Mouse (Mus musculus) CH12.LX (cell line): Measurements from ENCODE around the gene Dpysl5. TPM values are rescaled to one million over a fixed set of nuclear protein-coding genes. Genes with fewer than 3 reads are reported as not detected.

Source experiments
- DNase-seq: peaks from one replicate; pipeline ENCODE4 v3.0.0-alpha.2; 2013; ENCODE audit errors: extremely low read depth
- H3K27ac ChIP-seq: 2 replicates; pipeline ENCODE4 v1.5.1; 2012; ENCODE audit warnings: low read depth, mild to moderate bottlenecking, control low read depth, moderate library complexity; ENCODE audit not compliant: insufficient read depth
- H3K27me3 ChIP-seq: replicated peaks from 2 replicates; pipeline ENCODE3; 2012; ENCODE audit warnings: inconsistent platforms
- H3K36me3 ChIP-seq, 2 experiments: replicated peaks in 1 of 2; 2 replicates each; pipeline versions ENCODE3 to v1.6.1; 2012; ENCODE audit warnings: inconsistent platforms in 1 of 2, low read length in 1 of 2, mild to moderate bottlenecking in 1 of 2, mixed read lengths in 1 of 2, moderate library complexity in 1 of 2; ENCODE audit not compliant: control insufficient read depth in 1 of 2, insufficient read depth in 1 of 2
- H3K4me1 ChIP-seq, 2 experiments: 2 replicates each; pipeline ENCODE4 v1.6.1; 2012; ENCODE audit warnings: inconsistent platforms in 1 of 2, moderate library complexity in 1 of 2; ENCODE audit not compliant: insufficient read depth in 2 of 2, control insufficient read depth in 1 of 2
- H3K4me2 ChIP-seq: 2 replicates; pipeline ENCODE4 v1.6.1; 2012; ENCODE audit warnings: low read depth, mild to moderate bottlenecking, control low read depth; ENCODE audit not compliant: poor library complexity, insufficient read depth, severe bottlenecking
- H3K4me3 ChIP-seq, 3 experiments: fragments of 150-350 bp in 1 of 3; sonication (generic) in 1 of 3; replicated peaks in 1 of 3; 2 replicates each; pipeline versions ENCODE3 to v1.5.1; 2011 to 2012; ENCODE audit warnings: low read depth in 2 of 3, low read length in 2 of 3, mild to moderate bottlenecking in 2 of 3, moderate library complexity in 2 of 3, control low read depth in 1 of 3, improper control_type of control experiment in 1 of 3, inconsistent platforms in 1 of 3, mixed read lengths in 1 of 3; ENCODE audit not compliant: poor library complexity in 1 of 3
- H3K79me2 ChIP-seq: replicated peaks from 2 replicates; pipeline ENCODE4 v1.6.1; 2012; ENCODE audit warnings: mild to moderate bottlenecking, moderate library complexity; ENCODE audit not compliant: control insufficient read depth, poor library complexity, insufficient read depth, severe bottlenecking; ENCODE audit errors: extremely low read depth
- H3K9ac ChIP-seq: 2 replicates; pipeline ENCODE4 v1.6.1; 2012; ENCODE audit warnings: low read depth, mild to moderate bottlenecking, control low read depth, moderate library complexity; ENCODE audit not compliant: insufficient read depth
- H3K9me3 ChIP-seq: replicated peaks from 2 replicates; pipeline ENCODE3; 2012; ENCODE audit warnings: low read length, inconsistent platforms, mixed read lengths
- BHLHE40 ChIP-seq: IDR thresholded peaks from 2 replicates; pipeline ENCODE4 v1.6.1; 2011; ENCODE audit warnings: mild to moderate bottlenecking, low read depth, low read length, improper control_type of control experiment
- CHD2 ChIP-seq: IDR thresholded peaks from 2 replicates; pipeline ENCODE4 v1.6.1; 2011; ENCODE audit warnings: low read length, improper control_type of control experiment
- CTCF ChIP-seq, 2 experiments: IDR thresholded peaks in 1 of 2; conservative IDR thresholded peaks in 1 of 2; 2 replicates each; pipeline ENCODE4 v1.5.1; 2011 to 2012; ENCODE audit warnings: low read depth in 2 of 2, low read length in 2 of 2, improper control_type of control experiment in 1 of 2, inconsistent platforms in 1 of 2, mild to moderate bottlenecking in 1 of 2, moderate library complexity in 1 of 2
- ELF1 ChIP-seq: IDR thresholded peaks from 2 replicates; pipeline ENCODE4 v1.6.1; 2014; ENCODE audit warnings: low read depth, mild to moderate bottlenecking, inconsistent platforms, low read length, improper control_type of control experiment
- EP300 ChIP-seq: IDR thresholded peaks from 2 replicates; pipeline ENCODE4 v1.6.1; 2011; ENCODE audit warnings: low read length, improper control_type of control experiment
- GABPA ChIP-seq: IDR thresholded peaks from 2 replicates; pipeline ENCODE4 v1.6.1; 2012; ENCODE audit warnings: low read depth, low read length, improper control_type of control experiment, inconsistent platforms; ENCODE audit not compliant: insufficient replicate concordance
- HCFC1 ChIP-seq: IDR thresholded peaks from 2 replicates; pipeline ENCODE4 v1.6.1; 2012; ENCODE audit warnings: low read depth, mild to moderate bottlenecking, inconsistent platforms, low read length, improper control_type of control experiment
- IRF4 ChIP-seq: IDR thresholded peaks from 2 replicates; pipeline ENCODE4 v1.6.1; 2014; ENCODE audit warnings: low read depth, mild to moderate bottlenecking, inconsistent platforms, low read length, improper control_type of control experiment
- JUN ChIP-seq: IDR thresholded peaks from 2 replicates; pipeline ENCODE4 v1.6.1; 2011; ENCODE audit warnings: low read depth, mild to moderate bottlenecking, low read length, improper control_type of control experiment, moderate library complexity; ENCODE audit not compliant: insufficient read depth
- JUND ChIP-seq: conservative IDR thresholded peaks from 2 replicates; pipeline ENCODE4 v1.6.1; 2011; ENCODE audit warnings: low read depth, low read length, improper control_type of control experiment
- KAT2A ChIP-seq: IDR thresholded peaks from 2 replicates; pipeline ENCODE4 v1.6.1; 2012; ENCODE audit warnings: low read length, improper control_type of control experiment, inconsistent platforms; ENCODE audit not compliant: insufficient replicate concordance
- MAFK ChIP-seq: IDR thresholded peaks from 2 replicates; pipeline ENCODE4 v1.6.1; 2011; ENCODE audit warnings: low read length, improper control_type of control experiment; ENCODE audit not compliant: insufficient replicate concordance
- MAX ChIP-seq: IDR thresholded peaks from 2 replicates; pipeline ENCODE4 v1.6.1; 2011; ENCODE audit warnings: low read length, improper control_type of control experiment
- MAZ ChIP-seq: IDR thresholded peaks from 2 replicates; pipeline ENCODE4 v1.6.1; 2012; ENCODE audit warnings: low read depth, mild to moderate bottlenecking, inconsistent platforms, low read length, improper control_type of control experiment, moderate library complexity
- MEF2A ChIP-seq: IDR thresholded peaks from 2 replicates; pipeline ENCODE4 v1.6.1; 2014; ENCODE audit warnings: low read depth, mild to moderate bottlenecking, inconsistent platforms, low read length, improper control_type of control experiment, borderline replicate concordance
- MXI1 ChIP-seq: IDR thresholded peaks from 2 replicates; pipeline ENCODE4 v1.6.1; 2011; ENCODE audit warnings: mild to moderate bottlenecking, low read depth, low read length, improper control_type of control experiment
- NELFE ChIP-seq: IDR thresholded peaks from 2 replicates; pipeline ENCODE4 v1.6.1; 2011; ENCODE audit warnings: low read depth, low read length, improper control_type of control experiment
- NRF1 ChIP-seq: IDR thresholded peaks from 2 replicates; pipeline ENCODE4 v1.6.1; 2014; ENCODE audit warnings: low read depth, mild to moderate bottlenecking, inconsistent platforms, low read length, improper control_type of control experiment, moderate library complexity
- PAX5 ChIP-seq: IDR thresholded peaks from 2 replicates; pipeline ENCODE4 v1.6.1; 2012; ENCODE audit warnings: low read length, inconsistent platforms, mixed read lengths
- POLR2A ChIP-seq: IDR thresholded peaks from 2 replicates; pipeline ENCODE4 v1.6.1; 2011; ENCODE audit warnings: low read depth, mild to moderate bottlenecking, improper control_type of control experiment, low read length
- POLR2AphosphoS2 ChIP-seq: IDR thresholded peaks from 2 replicates; pipeline ENCODE4 v1.6.1; 2011; ENCODE audit warnings: low read depth, low read length, improper control_type of control experiment
- RCOR1 ChIP-seq: conservative IDR thresholded peaks from 2 replicates; pipeline ENCODE4 v1.6.1; 2012; ENCODE audit warnings: low read depth, mild to moderate bottlenecking, inconsistent platforms, low read length, improper control_type of control experiment
- SIN3A ChIP-seq: IDR thresholded peaks from 2 replicates; pipeline ENCODE4 v1.6.1; 2012; ENCODE audit warnings: low read length, improper control_type of control experiment, inconsistent platforms
- SMC3 ChIP-seq: IDR thresholded peaks from 2 replicates; pipeline ENCODE4 v1.6.1; 2011; ENCODE audit warnings: low read depth, low read length, improper control_type of control experiment
- TCF12 ChIP-seq: IDR thresholded peaks from 2 replicates; pipeline ENCODE4 v1.6.1; 2014; ENCODE audit warnings: low read depth, mild to moderate bottlenecking, inconsistent platforms, low read length, improper control_type of control experiment
- USF1 ChIP-seq: IDR thresholded peaks from 2 replicates; pipeline ENCODE4 v1.6.1; 2014; ENCODE audit warnings: low read depth, mild to moderate bottlenecking, inconsistent platforms, low read length, improper control_type of control experiment
- ZKSCAN1 ChIP-seq: IDR thresholded peaks from 2 replicates; pipeline ENCODE4 v1.6.1; 2012; ENCODE audit warnings: low read depth, inconsistent platforms, low read length, improper control_type of control experiment, borderline replicate concordance
- ZNF384 ChIP-seq: IDR thresholded peaks from 2 replicates; pipeline ENCODE4 v1.6.1; 2012; ENCODE audit warnings: low read depth, low read length, improper control_type of control experiment, inconsistent platforms
- dilution Hi-C: fragments of 300-500 bp; cut with MboI; formaldehyde crosslinking; loops from 2 replicates; pipeline ENCODE4 v1.14.3; 2020; ENCODE audit warnings: low sequenced_read_pairs; ENCODE audit not compliant: extremely low pct_unique_long_range_greater_than_20kb, extremely low pct_ligation_motif_present
- in situ Hi-C: fragments of 300-500 bp; cut with MboI; formaldehyde crosslinking; loops from 3 replicates; pipeline ENCODE4 v1.14.3; 2019; ENCODE audit warnings: low sequenced_read_pairs, low pct_ligation_motif_present, low pct_unique_long_range_greater_than_20kb, mixed read lengths
- polyA plus RNA-seq: library from polyadenylated mRNA; unstranded; fragments of >175 nt; gene quantifications from 2 replicates; pipeline ENCODE4 v1.2.1, GENCODE M21; 2012; ENCODE audit warnings: low read depth; ENCODE audit not compliant: insufficient read length
- total RNA-seq, 2 experiments: library from RNA; depleted of rRNA; stranded (reverse); fragments of 300-350 nt in 1 of 2; fragments of >200 nt in 1 of 2; gene quantifications; 2 replicates each; pipeline ENCODE4 v1.2.3; 2012 to 2014

The Dpysl5 gene
- total and polyA plus RNA-seq, 3 experiments = 0.21 TPM; not detected in 2

DNA sequence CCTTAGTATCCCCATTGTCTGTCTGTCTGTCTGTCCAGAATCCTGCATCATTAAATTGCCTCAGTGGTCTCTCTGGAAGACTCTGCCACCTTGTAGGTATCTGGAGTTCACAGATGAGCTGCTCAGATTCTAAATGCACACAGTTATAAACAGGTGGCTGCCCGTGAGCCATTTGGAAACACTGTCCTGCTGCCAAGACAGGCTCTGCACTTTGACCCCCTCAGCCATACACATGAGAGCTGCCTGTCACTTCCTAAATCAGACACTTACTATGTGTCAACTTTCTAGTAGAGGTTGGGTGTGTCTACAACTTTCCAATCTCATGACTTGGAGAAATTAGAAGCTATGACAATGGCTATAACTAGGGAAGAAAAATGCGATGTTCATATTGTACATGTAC, 128.4 kb downstream of the Dpysl5 start:
- Histone ChIP-seq H3K9me3 (peaks cover 6% of the 10 kb centered on the region), H3K4me1 (no peaks in the 10 kb centered on the region), H3K27ac (no peak overlapping the region), H3K79me2 (no peaks in the 10 kb centered on the region), H3K4me2 (no peak overlapping the region), H3K36me3 (peaks cover 0 to 2% of the 10 kb centered on the region in 2 experiments), H3K9ac (no peak overlapping the region), H3K27me3 (peaks cover 2% of the 10 kb centered on the region), H3K4me3 (no peak overlapping the region)
- no peak for TF ChIP-seq NRF1
- TF ChIP-seq MAFK = no peak
- TF ChIP-seq PAX5 = no peak
- no peak for TF ChIP-seq JUND
- no peak for TF ChIP-seq MXI1
- no peak for TF ChIP-seq BHLHE40
- TF ChIP-seq HCFC1 = no peak
- no peak for TF ChIP-seq SIN3A
- TF ChIP-seq IRF4 = no peak
- no peak for TF ChIP-seq MEF2A
- TF ChIP-seq POLR2AphosphoS2 = no peak
- no peak for TF ChIP-seq JUN
- no peak for TF ChIP-seq CTCF (conservative IDR thresholded peaks at IDR 0.05 in 1 of 2, IDR thresholded peaks at IDR 0.05 in 1 of 2; ENCODE audit: low read depth in 2 of 2, low read length in 2 of 2)
- TF ChIP-seq ZKSCAN1 = no peak
- no peak for TF ChIP-seq ZNF384
- no peak for TF ChIP-seq MAX
- no peak for TF ChIP-seq CHD2
- in situ Hi-C loops (no loop called here), dilution Hi-C loops (no loop called here)
- no peak for DNase-seq

DNA sequence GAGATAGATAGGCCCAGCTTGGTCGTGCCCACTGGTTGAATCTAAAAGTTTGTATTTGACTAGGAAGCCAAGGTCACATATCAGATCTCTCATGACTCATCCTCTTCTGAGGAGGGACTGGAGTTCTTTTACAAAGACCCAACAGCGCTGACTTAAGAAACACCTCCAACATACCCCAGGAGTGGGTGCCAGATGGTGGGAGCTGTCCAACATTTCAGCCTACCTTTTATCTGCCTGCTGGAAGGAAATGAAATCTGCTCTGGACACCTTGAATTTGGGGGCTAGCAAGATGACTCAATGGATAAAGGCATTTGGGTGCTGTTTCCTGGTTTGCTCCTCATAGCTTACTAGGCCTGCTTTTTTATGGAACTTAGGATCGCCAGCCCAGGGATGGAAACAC, 130.5 kb downstream of the Dpysl5 start:
- Histone ChIP-seq H3K4me2 (no peak overlapping the region), H3K27me3 (peaks cover 2% of the 10 kb centered on the region), H3K9ac (no peak overlapping the region), H3K4me1 (no peaks in the 10 kb centered on the region), H3K4me3 (no peak overlapping the region), H3K79me2 (0 out of 2 replicates have a peak, but pooled peaks cover 2% of the 10 kb centered on the region), H3K9me3 (peaks cover 3% of the 10 kb centered on the region), H3K36me3 (no peaks in the 10 kb centered on the region), H3K27ac (no peak overlapping the region)
- in situ Hi-C loops (no loop called here), dilution Hi-C loops (no loop called here)
- no peak for TF ChIP-seq CTCF (conservative IDR thresholded peaks at IDR 0.05 in 1 of 2, IDR thresholded peaks at IDR 0.05 in 1 of 2; ENCODE audit: low read depth in 2 of 2, low read length in 2 of 2)
- TF ChIP-seq RCOR1 = no peak
- TF ChIP-seq ZNF384 = no peak
- TF ChIP-seq NELFE = no peak
- TF ChIP-seq MAZ = no peak
- no peak for TF ChIP-seq JUN
- no peak for TF ChIP-seq MAFK
- no peak for TF ChIP-seq SIN3A
- no peak for TF ChIP-seq KAT2A
- no peak for TF ChIP-seq ELF1
- TF ChIP-seq USF1 = no peak
- no peak for TF ChIP-seq POLR2A
- no peak for TF ChIP-seq TCF12
- TF ChIP-seq GABPA = no peak
- no peak for TF ChIP-seq POLR2AphosphoS2
- no peak for TF ChIP-seq EP300
- no peak for TF ChIP-seq NRF1
- TF ChIP-seq SMC3 = no peak
- no peak for DNase-seq
